Mouse (Mus musculus): ENCODE measurements around the gene Ndst4. TPM values are rescaled to one million over a fixed set of nuclear protein-coding genes. Genes with fewer than 3 reads are reported as not detected.

Ndst4 gene
- polyA plus RNA-seq, 1 experiment from 2014 or later: 2.2 TPM

DNA sequence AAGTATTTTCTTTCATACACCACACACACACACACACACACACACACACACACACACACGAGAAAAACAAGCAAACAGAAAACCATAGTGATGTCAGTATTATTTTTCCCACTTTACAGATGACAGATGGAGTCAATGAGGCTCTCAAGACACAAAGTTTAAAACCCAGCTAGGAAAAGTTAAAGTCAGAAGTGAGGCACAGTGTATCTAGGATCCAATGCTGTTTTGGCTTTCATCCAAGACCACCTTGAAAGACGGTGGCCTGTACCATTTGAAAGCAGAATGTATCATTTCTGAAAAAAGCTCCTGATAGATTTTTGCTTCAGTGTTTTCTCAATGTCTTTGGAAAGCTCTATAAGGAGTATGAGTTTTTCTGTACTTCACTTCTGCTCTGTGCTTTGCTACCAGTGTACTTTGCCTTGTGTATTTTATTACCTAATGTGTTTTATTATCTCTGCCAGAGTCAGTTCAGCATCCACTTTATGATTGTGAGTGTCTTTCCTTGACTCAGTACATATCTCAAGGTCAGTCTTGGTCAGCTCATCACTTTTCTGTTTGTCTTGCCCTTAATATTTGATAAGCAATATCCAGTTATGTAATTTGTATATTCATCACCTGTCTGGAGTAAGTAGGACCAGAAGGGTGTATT is 257.1 kb downstream of the Ndst4 start:
- 63% methylated on average over 2 of the region's 2 CpGs for WGBS

DNA sequence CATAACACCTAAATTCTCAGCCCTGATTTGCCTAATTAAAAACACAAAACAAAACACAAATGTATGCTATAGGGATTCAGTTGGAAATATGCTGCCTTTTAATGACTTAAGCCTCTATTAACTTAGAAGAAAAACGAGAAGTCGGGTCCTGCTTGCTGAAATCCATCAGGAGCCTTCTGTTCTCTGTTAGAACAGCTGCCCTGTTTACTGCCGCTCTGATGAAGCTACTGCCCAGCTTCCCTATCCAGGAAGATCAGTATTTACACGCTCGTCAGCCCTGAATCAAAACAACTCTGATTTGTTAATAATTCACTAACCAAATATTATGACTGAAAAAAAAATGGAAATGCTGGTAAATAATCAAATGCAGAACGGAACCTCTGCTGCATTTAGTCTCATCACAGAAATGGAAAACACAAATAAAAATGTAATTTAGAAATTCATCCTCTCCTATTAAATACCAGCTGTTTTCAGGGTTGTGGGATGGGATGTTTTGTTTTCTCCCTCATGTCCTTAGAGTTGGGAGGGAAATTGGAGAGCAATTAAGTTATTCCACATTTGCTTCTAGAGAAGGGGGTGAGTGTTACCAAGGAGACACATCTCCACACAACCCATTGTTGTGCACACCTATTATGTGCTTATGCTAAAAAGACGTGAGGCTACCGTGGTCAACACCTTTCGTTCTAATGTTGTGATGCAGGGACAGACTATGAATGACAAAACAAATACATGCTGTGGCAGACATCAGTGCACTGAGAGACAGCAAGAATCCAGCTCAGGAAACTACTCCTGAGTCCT is 270.3 kb downstream of the Ndst4 start:
- Histone ChIP-seq H3K4me3 (no peak overlapping the region), H3K4me2 (no peak overlapping the region), H3K9ac (no peak overlapping the region), H3K27me3 (no peaks in the 10 kb centered on the region), H3K4me1 (replicated peaks) (peaks cover 7% of the 10 kb centered on the region; the same call in 1 of the 2 replicates), H3K36me3 (no peaks in the 10 kb centered on the region), H3K27ac (0 out of 2 replicates have a peak overlapping the region, but pooled peaks have one; percentile 12), H3K9me3 (no peaks in the 10 kb centered on the region)
- ATAC-seq (ENCODE audit: low FRiP score): no peak
- 30% methylated on average over 9 of the region's 9 CpGs for WGBS

More for the DNA sequence above, 257.1 kb downstream of the Ndst4 start:
- Histone ChIP-seq H3K9me3 (no peaks in the 10 kb centered on the region), H3K36me3 (no peaks in the 10 kb centered on the region), H3K27me3 (no peaks in the 10 kb centered on the region), H3K4me1 (replicated peaks) (no peaks in the 10 kb centered on the region), H3K4me2 (no peak overlapping the region), H3K9ac (no peak overlapping the region), H3K27ac (no peak overlapping the region), H3K4me3 (no peak overlapping the region)
- no peak for ATAC-seq (ENCODE audit: low FRiP score)

DNA sequence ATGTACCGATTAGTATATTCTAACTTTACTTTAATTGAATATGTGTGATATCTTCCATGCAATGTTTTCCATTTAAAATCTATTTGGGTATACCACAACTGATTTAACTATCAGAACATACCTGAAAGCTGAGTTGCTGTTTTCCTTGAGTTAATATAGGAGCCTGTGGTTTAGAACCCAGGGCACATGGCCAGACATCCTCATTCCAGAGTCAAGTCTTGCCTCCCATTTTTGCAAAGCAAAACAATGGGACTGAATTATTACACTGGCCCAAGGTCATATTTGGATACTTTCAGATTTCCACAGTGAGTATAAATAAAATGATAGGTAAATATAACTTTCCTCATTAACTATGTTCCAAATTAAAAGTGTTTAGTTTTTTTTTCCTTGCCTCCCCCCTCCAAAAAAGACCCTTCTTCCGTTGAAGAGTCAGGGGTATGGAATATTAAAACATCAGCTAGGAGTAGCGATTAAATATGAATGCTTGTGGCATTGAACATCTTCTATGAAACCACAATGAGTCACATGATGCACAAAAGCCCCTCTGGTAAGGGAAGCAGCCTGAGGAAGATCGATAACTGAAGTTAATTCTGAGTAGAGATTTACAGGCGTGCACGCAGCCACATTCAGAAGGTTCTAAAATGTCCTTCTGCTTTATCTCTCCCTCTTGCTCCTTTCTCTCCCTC is 271.5 kb downstream of the Ndst4 start:
- peaks cover 7% of the 10 kb centered on the region; the same call in 1 of the 2 replicates for H3K4me1 ChIP-seq (replicated peaks)
- no peaks in the 10 kb centered on the region for H3K27me3 ChIP-seq
- H3K27ac ChIP-seq: no peak overlapping the region
- WGBS: 84% methylated on average over 6 of the region's 6 CpGs
- no peaks in the 10 kb centered on the region for H3K9me3 ChIP-seq
- no peak overlapping the region for H3K9ac ChIP-seq
- no peak overlapping the region for H3K4me3 ChIP-seq
- H3K36me3 ChIP-seq: no peaks in the 10 kb centered on the region
- ATAC-seq (ENCODE audit: low FRiP score): no peak
- H3K4me2 ChIP-seq: no peak overlapping the region

DNA sequence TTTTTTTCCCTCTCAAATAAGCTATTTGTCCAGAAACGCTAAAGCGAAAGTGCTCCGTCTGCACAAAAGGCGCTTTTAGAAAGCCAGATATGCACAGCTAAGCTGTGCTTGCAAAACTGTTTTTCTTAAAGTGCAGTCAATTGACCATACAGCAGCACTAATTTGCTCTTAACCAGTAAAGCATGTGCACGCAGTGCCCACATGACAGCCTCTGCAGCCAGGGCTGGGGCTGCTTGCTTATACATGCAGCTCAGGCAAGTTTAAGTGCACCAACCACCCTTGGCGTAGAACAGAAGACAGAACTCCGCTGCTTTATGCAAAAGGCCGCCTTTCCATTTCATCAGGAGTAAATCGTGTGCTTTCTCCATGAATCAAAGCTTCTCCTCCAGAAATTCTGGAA is 275.0 kb downstream of the Ndst4 start:
- Histone ChIP-seq H3K4me3 (no peak overlapping the region), H3K27ac (peak overlapping the region; percentile 26; the same call in 1 of the 2 replicates), H3K4me2 (peak overlapping the region; percentile 30; the same call in 1 of the 2 replicates)

DNA sequence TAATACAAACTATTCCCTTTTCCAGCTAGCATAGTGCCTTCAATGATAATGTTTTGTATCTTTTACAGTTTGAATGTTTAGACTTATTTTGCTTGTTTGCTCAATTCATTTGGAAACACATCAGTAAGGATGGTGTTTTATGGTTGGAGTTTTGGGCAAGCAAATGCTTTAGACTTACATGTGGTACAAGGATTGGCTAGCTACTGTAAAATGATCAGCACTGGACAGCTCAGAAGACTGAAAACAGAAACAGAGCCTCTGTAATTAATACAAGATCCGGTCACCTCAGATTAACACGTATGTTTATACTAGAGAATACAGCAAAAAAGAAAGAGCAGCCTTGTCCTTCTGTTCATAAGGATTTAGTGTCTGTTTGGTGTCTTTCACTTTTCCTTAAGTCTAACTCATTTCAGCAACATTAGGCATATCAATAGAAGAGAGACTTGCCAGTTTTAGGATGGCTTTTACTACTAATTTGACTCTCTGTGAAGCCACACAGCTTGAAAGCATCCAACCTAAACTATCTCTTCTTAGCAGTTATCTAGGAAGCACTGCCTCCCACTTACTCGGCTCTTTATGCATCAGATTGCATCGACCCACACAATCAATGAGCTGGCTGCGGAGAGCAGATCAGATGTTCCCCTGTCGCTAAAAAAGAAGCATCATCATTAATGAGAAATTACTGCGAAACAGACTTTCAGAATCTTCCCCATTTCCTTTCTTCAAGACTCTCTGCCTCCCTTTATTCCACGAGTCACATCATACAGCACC is 279.8 kb downstream of the Ndst4 start:
- Histone ChIP-seq H3K27me3 (no peaks in the 10 kb centered on the region), H3K4me1 (replicated peaks) (0 out of 2 replicates have a peak, but pooled peaks cover 3% of the 10 kb centered on the region), H3K9me3 (no peaks in the 10 kb centered on the region), H3K4me3 (no peak overlapping the region), H3K36me3 (no peaks in the 10 kb centered on the region), H3K9ac (no peak overlapping the region), H3K4me2 (no peak overlapping the region), H3K27ac (no peak overlapping the region)
- WGBS: 78% methylated on average over 8 of the region's 8 CpGs
- no peak for ATAC-seq (ENCODE audit: low FRiP score)

More for the DNA sequence above, 275.0 kb downstream of the Ndst4 start:
- 59% methylated on average over 9 of the region's 9 CpGs for WGBS
- Histone ChIP-seq H3K9ac (no peak overlapping the region), H3K4me1 (replicated peaks) (peaks cover 5% of the 10 kb centered on the region; the same call in 1 of the 2 replicates), H3K36me3 (no peaks in the 10 kb centered on the region), H3K27me3 (no peaks in the 10 kb centered on the region), H3K9me3 (no peaks in the 10 kb centered on the region)
- ATAC-seq (ENCODE audit: low FRiP score): 0 out of 2 replicates have a peak, but pooled peaks have one; percentile 59

DNA sequence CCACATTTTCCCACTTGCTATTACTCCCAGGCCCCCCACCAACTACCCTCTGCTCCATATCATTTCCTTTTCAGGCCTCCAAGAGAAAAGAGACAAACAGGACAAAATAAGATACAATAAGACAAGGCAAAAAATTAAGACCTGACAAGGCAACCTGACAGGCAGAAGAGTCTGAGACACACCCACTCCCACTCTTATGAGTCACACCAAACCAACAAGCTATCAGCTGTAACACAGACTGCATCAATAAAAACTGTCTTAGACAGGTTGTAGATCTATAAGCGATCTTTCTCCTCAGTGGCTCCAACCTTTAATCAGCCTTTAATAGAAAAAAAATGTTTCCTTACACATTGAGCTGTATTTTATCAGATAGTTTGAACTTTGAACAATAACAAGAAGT is 280.7 kb downstream of the Ndst4 start:
- 85% methylated on average over 1 of the region's 1 CpGs for WGBS
- no peaks in the 10 kb centered on the region for H3K9me3 ChIP-seq
- no peaks in the 10 kb centered on the region for H3K4me1 ChIP-seq (replicated peaks)
- no peak overlapping the region for H3K4me2 ChIP-seq
- no peaks in the 10 kb centered on the region for H3K36me3 ChIP-seq
- ATAC-seq (ENCODE audit: low FRiP score): no peak
- no peaks in the 10 kb centered on the region for H3K27me3 ChIP-seq
- H3K4me3 ChIP-seq: no peak overlapping the region
- no peak overlapping the region for H3K9ac ChIP-seq
- H3K27ac ChIP-seq: no peak overlapping the region

DNA sequence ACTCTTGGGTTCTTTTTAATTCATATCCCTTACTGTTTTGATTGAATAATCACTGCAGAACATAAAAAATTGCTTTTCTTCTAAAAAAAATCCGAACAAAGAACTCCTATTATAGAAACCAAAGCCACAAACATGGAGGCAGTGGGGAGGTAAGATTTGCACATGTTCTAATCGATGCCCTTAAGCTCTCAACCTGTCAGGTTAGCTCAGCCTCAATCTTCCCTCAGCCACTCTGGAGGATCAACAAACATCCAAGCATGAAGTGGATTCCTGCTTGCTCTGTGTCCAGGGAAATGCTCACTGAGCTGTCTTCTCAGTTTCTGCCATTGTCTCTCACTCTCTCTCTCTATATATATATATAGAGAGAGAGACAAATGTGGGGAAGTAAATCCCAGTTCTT is 283.7 kb downstream of the Ndst4 start:
- H3K27ac ChIP-seq: no peak overlapping the region
- no peak for ATAC-seq (ENCODE audit: low FRiP score)
- no peaks in the 10 kb centered on the region for H3K36me3 ChIP-seq
- no peaks in the 10 kb centered on the region for H3K4me1 ChIP-seq (replicated peaks)
- no peaks in the 10 kb centered on the region for H3K9me3 ChIP-seq
- H3K4me2 ChIP-seq: no peak overlapping the region
- no peaks in the 10 kb centered on the region for H3K27me3 ChIP-seq
- H3K4me3 ChIP-seq: no peak overlapping the region
- WGBS: 74% methylated on average over 2 of the region's 2 CpGs
- no peak overlapping the region for H3K9ac ChIP-seq

DNA sequence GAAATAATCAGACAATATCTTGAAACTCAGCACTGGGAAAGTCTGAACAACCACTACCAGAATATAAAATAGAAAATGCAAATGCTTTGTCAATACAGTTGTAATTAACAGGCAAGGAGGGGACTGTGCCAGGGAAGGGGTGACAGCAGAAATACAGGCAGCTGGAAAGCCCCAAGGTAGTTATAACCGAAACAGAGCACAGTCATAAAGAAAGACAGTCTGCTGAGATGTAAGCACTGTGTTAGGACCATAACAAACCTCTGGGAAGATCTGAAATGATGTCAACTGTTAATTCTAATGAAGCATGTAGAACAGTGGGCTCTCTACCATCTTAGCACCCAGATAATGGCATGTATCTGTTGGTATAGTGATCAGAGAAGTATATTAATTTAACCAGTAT is 287.1 kb downstream of the Ndst4 start:
- Histone ChIP-seq H3K27me3 (no peaks in the 10 kb centered on the region), H3K4me3 (no peak overlapping the region), H3K4me1 (replicated peaks) (no peaks in the 10 kb centered on the region), H3K27ac (no peak overlapping the region), H3K4me2 (no peak overlapping the region), H3K9me3 (no peaks in the 10 kb centered on the region), H3K36me3 (no peaks in the 10 kb centered on the region), H3K9ac (no peak overlapping the region)
- 61% methylated on average over 1 of the region's 1 CpGs for WGBS
- ATAC-seq (ENCODE audit: low FRiP score): no peak

DNA sequence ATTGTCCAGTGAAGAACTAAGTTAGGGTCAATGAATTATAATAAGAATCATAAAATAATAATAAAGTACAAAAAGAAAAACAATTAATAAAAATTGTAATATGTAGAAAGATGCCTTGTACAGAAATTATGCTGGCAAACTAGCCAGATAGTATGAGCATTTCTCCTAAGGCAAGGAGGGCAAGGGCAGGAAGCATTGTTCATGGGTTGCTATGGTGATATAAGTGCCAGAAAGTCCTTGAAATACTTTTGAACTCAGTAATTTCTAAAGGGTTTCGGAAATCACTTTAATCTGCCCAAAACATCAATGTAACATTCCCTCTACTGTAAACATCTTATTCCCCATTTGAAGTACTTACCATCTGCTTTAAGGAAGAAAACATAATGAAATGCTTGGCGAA is 319.1 kb downstream of the Ndst4 start:
- 80% methylated on average over 2 of the region's 2 CpGs for WGBS
- Histone ChIP-seq H3K4me1 (replicated peaks) (no peaks in the 10 kb centered on the region), H3K4me2 (no peak overlapping the region), H3K9me3 (no peaks in the 10 kb centered on the region), H3K27ac (no peak overlapping the region), H3K36me3 (no peaks in the 10 kb centered on the region), H3K9ac (no peak overlapping the region), H3K27me3 (no peaks in the 10 kb centered on the region), H3K4me3 (no peak overlapping the region)
- ATAC-seq (ENCODE audit: low FRiP score): no peak

DNA sequence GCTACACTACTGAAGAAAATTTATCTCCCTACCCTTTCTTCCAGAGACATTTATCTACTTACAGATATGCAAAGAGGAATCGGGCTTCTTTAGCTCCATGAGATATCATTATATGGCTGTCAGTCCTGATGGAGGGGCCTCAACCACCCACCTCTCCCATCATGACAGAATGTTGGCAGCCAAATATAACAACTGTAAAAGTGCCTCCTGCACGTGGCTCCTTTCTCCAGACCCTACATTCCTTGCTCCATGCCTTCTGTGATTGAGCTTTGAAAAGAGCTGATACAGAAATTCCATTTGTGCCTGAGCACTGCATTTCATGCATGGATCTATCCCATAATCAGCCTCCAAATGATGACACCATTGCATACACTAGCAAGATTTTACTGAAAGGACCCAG is 331.1 kb downstream of the Ndst4 start:
- ATAC-seq (ENCODE audit: low FRiP score): no peak
- Histone ChIP-seq H3K4me1 (replicated peaks) (no peaks in the 10 kb centered on the region), H3K9ac (no peak overlapping the region), H3K27me3 (no peaks in the 10 kb centered on the region), H3K9me3 (no peaks in the 10 kb centered on the region), H3K36me3 (no peaks in the 10 kb centered on the region), H3K27ac (no peak overlapping the region), H3K4me3 (no peak overlapping the region), H3K4me2 (no peak overlapping the region)
- 79% methylated on average over 2 of the region's 2 CpGs for WGBS

DNA sequence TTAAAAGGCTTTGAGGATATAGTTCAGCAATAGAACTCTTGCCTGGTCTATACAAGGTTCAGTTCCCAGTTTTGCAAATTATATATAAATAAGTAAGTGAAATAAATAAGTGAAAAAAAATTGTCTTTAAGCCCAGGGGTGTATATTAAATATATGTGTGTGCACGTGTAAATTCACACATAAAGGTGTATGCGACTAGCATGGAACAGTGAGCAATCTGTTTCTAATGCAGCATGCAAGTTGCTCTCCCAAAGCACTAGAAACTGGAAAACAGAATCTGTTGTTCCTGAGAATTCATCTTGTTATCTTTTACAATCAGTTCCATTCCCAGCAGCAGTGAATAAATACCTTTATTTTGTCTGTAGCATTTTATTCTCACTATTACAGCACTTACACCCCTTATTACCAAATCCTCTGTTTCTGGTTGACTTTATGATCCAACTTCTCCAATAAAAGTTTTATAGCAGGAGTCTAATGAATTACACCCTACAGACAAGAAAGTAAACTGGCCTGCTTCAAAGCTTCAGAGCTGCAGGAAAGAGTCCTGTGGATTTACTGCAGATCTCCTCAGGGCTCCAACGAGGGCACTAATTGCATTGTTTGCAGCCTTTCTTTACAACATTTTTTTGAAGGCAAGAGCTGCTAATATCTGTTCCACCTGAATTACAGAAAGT is 340.7 kb downstream of the Ndst4 start:
- H3K4me2 ChIP-seq: no peak overlapping the region
- no peak overlapping the region for H3K4me3 ChIP-seq
- no peaks in the 10 kb centered on the region for H3K4me1 ChIP-seq (replicated peaks)
- no peaks in the 10 kb centered on the region for H3K9me3 ChIP-seq
- H3K27me3 ChIP-seq: no peaks in the 10 kb centered on the region
- WGBS: 77% methylated on average over 3 of the region's 3 CpGs
- H3K27ac ChIP-seq: no peak overlapping the region
- no peak overlapping the region for H3K9ac ChIP-seq
- no peaks in the 10 kb centered on the region for H3K36me3 ChIP-seq
- no peak for ATAC-seq (ENCODE audit: low FRiP score)

Data from hindbrain, embryonic 13.5 days (tissue).